Mouse (Mus musculus) cerebral cortex, adult 2 months (tissue): ENCODE measurements around the gene Barhl1.

ENCODE experiments used
- WGBS: fragments of 180-500 bp; shearing (Covaris S2); methylation state at CpG from one replicate; pipeline ENCODE4 v1.1.7; 2018; 5-methylcytosine and 5-hydroxymethylcytosine counted together

Barhl1 gene

DNA sequence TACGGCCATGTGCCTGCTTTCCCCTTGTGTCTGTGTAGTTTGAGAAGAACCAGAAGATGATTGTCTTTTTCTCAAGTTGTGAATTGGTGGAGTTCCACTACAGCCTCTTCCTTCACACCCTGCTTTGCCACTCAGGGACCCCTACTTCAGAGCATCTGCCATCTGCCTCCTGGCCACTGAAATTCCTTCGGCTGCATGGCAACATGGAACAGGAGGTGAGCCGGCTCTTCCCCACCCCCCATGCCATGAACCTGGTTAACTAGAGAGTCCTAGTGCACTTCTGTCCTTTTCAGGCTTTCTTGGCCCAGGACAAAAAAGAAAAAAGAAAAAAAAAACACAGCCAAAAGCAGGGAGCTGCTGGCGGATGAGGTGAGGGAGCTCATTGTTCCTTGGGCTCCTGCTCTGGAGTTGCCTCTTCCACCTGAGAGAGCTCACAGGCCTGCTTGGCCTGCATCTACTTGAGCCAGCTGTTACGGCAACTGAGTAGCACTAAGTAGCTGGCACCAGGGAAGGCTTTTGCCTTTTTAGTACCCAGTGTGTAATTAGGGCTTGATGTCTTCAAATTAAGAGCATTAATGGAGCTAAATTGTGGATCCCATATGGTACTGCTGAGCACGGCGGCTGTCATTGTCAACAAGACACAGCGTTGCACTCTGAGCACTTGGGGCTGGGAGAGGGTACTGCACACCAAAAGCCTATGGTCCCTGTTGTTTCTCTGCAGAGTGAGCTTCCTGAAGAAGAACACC is 55.6 kb downstream of the Barhl1 start:
- 87% methylated on average over 8 of the region's 8 CpGs for WGBS

GRCm38 (mm10) chr2:28859303-28859702 is 57.2 kb downstream of the Barhl1 start:
- 94% methylated on average over 4 of the region's 4 CpGs for WGBS
